Comparison of ENCODE assay signal across 8 mouse cellular contexts in genomic region chr7:101301881-101302456, GRCm38 (mm10). TPM values are rescaled to one million over a fixed set of nuclear protein-coding genes. Genes with fewer than 3 reads are reported as not detected.
DNase-seq lines count a peak whose midpoint lies in the region; ATAC-seq and TF ChIP-seq lines count a peak whose summit lies in the region.

Gene Atg16l2, minus strand, starts transcription at chr7:101302251.

- H3K9me3 ChIP-seq in forebrain, embryonic 10.5 days, result no peaks in the 10 kb centered on the region
- no peaks in the 10 kb centered on the region for H3K9me3 ChIP-seq in heart, embryonic 15.5 days (replicated peaks)
- no peaks in the 10 kb centered on the region for H3K9me3 ChIP-seq in liver, embryonic 14.5 days (ENCODE audit: control insufficient read depth, low read length)
- no peaks in the 10 kb centered on the region for H3K9me3 ChIP-seq in neural tube, embryonic 11.5 days (ENCODE audit: control insufficient read depth, low read length)
- no peaks in the 10 kb centered on the region for H3K9me3 ChIP-seq in stomach, postnatal 0 days (ENCODE audit: control insufficient read depth, low read length)

- peak within 1 kb of the TSS; percentile 86 for H3K27ac ChIP-seq in forebrain, embryonic 10.5 days
- H3K27ac ChIP-seq in heart, embryonic 15.5 days, result peak within 1 kb of the TSS; percentile 90
- no peak within 1 kb of the TSS for H3K27ac ChIP-seq in liver, embryonic 14.5 days
- H3K27ac ChIP-seq in neural tube, embryonic 11.5 days (ENCODE audit: low read depth, low read length), result no peak within 1 kb of the TSS
- peak within 1 kb of the TSS; percentile 74 for H3K27ac ChIP-seq in stomach, postnatal 0 days (replicated peaks)

- peak within 1 kb of the TSS; percentile 92 for H3K4me2 ChIP-seq in heart, embryonic 15.5 days
- H3K4me2 ChIP-seq in liver, embryonic 14.5 days (ENCODE audit: low read depth), result peak within 1 kb of the TSS; percentile 79
- peak within 1 kb of the TSS; percentile 86 for H3K4me2 ChIP-seq in neural tube, embryonic 11.5 days (ENCODE audit: low read depth)
- H3K4me2 ChIP-seq in stomach, postnatal 0 days (replicated peaks; ENCODE audit: low read depth), result peak within 1 kb of the TSS; percentile 69

- WGBS in forebrain, embryonic 10.5 days, result under 1% methylated on average over 39 of the region's 39 CpGs
- WGBS in heart, embryonic 15.5 days, result under 1% methylated on average over 39 of the region's 39 CpGs
- WGBS in liver, embryonic 14.5 days (ENCODE audit: insufficient replicate concordance), result under 1% methylated on average over 39 of the region's 39 CpGs
- WGBS in neural tube, embryonic 11.5 days, result under 1% methylated on average over 34 of the region's 39 CpGs
- WGBS in stomach, postnatal 0 days, result under 1% methylated on average over 38 of the region's 39 CpGs

- peak within 1 kb of the TSS; percentile 87 for H3K9ac ChIP-seq in heart, embryonic 15.5 days
- peak within 1 kb of the TSS; percentile 52 for H3K9ac ChIP-seq in liver, embryonic 14.5 days (replicated peaks)
- peak within 1 kb of the TSS; percentile 45 for H3K9ac ChIP-seq in neural tube, embryonic 11.5 days (ENCODE audit: low read length)
- peak within 1 kb of the TSS; percentile 68 for H3K9ac ChIP-seq in stomach, postnatal 0 days (ENCODE audit: low read length)

- no peaks in the 10 kb centered on the region for H3K36me3 ChIP-seq in forebrain, embryonic 10.5 days (replicated peaks)
- H3K36me3 ChIP-seq in heart, embryonic 15.5 days, result no peaks in the 10 kb centered on the region
- H3K36me3 ChIP-seq in liver, embryonic 14.5 days (replicated peaks; ENCODE audit: control insufficient read depth, insufficient read depth, low read depth), result no peaks in the 10 kb centered on the region
- no peaks in the 10 kb centered on the region for H3K36me3 ChIP-seq in neural tube, embryonic 11.5 days (ENCODE audit: control insufficient read depth, insufficient read depth, low read length)
- H3K36me3 ChIP-seq in stomach, postnatal 0 days (ENCODE audit: control insufficient read depth, insufficient read depth, low read length), result no peaks in the 10 kb centered on the region

- peaks cover 41% of the 10 kb centered on the region for H3K27me3 ChIP-seq in forebrain, embryonic 10.5 days (ENCODE audit: poor library complexity, severe bottlenecking)
- H3K27me3 ChIP-seq in heart, embryonic 15.5 days, result 0 out of 2 replicates have a peak, but pooled peaks cover 6% of the 10 kb centered on the region
- peaks cover 9% of the 10 kb centered on the region for H3K27me3 ChIP-seq in liver, embryonic 14.5 days (ENCODE audit: control insufficient read depth, insufficient read depth, low read length)
- H3K27me3 ChIP-seq in neural tube, embryonic 11.5 days (ENCODE audit: control insufficient read depth, insufficient read depth, low read length), result peaks cover 5% of the 10 kb centered on the region; the same call in 1 of the 2 replicates
- no peaks in the 10 kb centered on the region for H3K27me3 ChIP-seq in stomach, postnatal 0 days (ENCODE audit: control insufficient read depth, insufficient read depth, low read length)

- peak; percentile 98 for DNase-seq in CD8-positive naive resting alpha-beta T cell, adult 2 months (ENCODE audit: low read depth in 2 of 2, low spot score in 2 of 2)
- peak; percentile 88 for DNase-seq in c-Kit-positive CD71-negative TER-119-negative erythroid progenitor cells, embryonic 14.5 days (ENCODE audit: low read depth)
- DNase-seq in forebrain, embryonic 10.5 days (ENCODE audit: extremely low spot score, low spot score), result peak; percentile 93
- peak; percentile 92 to 97 for DNase-seq in kidney, postnatal 25 days
- DNase-seq in liver, embryonic 14.5 days (ENCODE audit: low read depth in 3 of 3, low spot score in 3 of 3), result peak; percentile 66 to 85 (median 73)
- DNase-seq in neural tube, embryonic 11.5 days (ENCODE audit: low spot score), result peak; percentile 95
- DNase-seq in stomach, postnatal 0 days (ENCODE audit: low spot score), result peak; percentile 97

- peaks cover 27% of the 10 kb centered on the region for H3K4me1 ChIP-seq in forebrain, embryonic 10.5 days
- peaks cover 29% of the 10 kb centered on the region for H3K4me1 ChIP-seq in heart, embryonic 15.5 days (replicated peaks)
- peaks cover 0 to 9% of the 10 kb centered on the region in 2 experiments; a peak in 2 of 4 replicates for H3K4me1 ChIP-seq in liver, embryonic 14.5 days (replicated peaks; ENCODE audit: control insufficient read depth in 2 of 2, insufficient read depth in 2 of 2, low read length in 1 of 2)
- peaks cover 5% of the 10 kb centered on the region for H3K4me1 ChIP-seq in neural tube, embryonic 11.5 days (ENCODE audit: control insufficient read depth, insufficient read depth, low read length)
- H3K4me1 ChIP-seq in stomach, postnatal 0 days (replicated peaks; ENCODE audit: control insufficient read depth, insufficient read depth), result no peaks in the 10 kb centered on the region; the same call in 1 of the 2 replicates

- peak within 1 kb of the TSS; percentile 78 for H3K4me3 ChIP-seq in forebrain, embryonic 10.5 days
- H3K4me3 ChIP-seq in heart, embryonic 15.5 days, result peak within 1 kb of the TSS; percentile 81
- peak within 1 kb of the TSS; percentile 45 to 63 for H3K4me3 ChIP-seq in liver, embryonic 14.5 days (ENCODE audit: insufficient read depth in 1 of 2, low read depth in 2 of 2, low read length in 2 of 2)
- H3K4me3 ChIP-seq in neural tube, embryonic 11.5 days (ENCODE audit: low read depth, low read length), result peak within 1 kb of the TSS; percentile 55
- peak within 1 kb of the TSS; percentile 72 for H3K4me3 ChIP-seq in stomach, postnatal 0 days (ENCODE audit: low read depth, low read length)

- TF ChIP-seq EP300 in liver, embryonic 14.5 days (IDR thresholded peaks at IDR 0.05; ENCODE audit: low read depth), result no peak
- TF ChIP-seq EP300 in stomach, postnatal 0 days (optimal IDR thresholded peaks at IDR 0.05), result peak; percentile 79

- ATAC-seq in heart, embryonic 15.5 days (replicated peaks; ENCODE audit: insufficient number of reproducible peaks, insufficient read depth, low FRiP score, low read depth), result peak; percentile 97
- ATAC-seq in liver, embryonic 14.5 days (ENCODE audit: insufficient read depth), result peak; percentile 84
- ATAC-seq in neural tube, embryonic 11.5 days (ENCODE audit: insufficient read depth, low FRiP score, low TSS enrichment), result peak; percentile 96
- ATAC-seq in stomach, postnatal 0 days (ENCODE audit: low FRiP score, low TSS enrichment), result peak; percentile 98

- peak; percentile 34 for TF ChIP-seq CTCF in liver, embryonic 14.5 days (IDR thresholded peaks at IDR 0.05; ENCODE audit: low read depth)
- peak; percentile 68 for TF ChIP-seq CTCF in stomach, postnatal 0 days (IDR thresholded peaks at IDR 0.05; ENCODE audit: low read depth)

RNA-seq across cellular contexts. Expression of gene Atg16l2, which starts in this region (rescaled TPM):
- polyA plus RNA-seq in forebrain, embryonic 10.5 days (2016; fragmentation: Nextera tagmentation; extraction: Ambion mirVana), result 18.4 and 25.9 TPM in 2 replicates
- polyA plus RNA-seq in heart, embryonic 15.5 days (2015; fragmentation: Nextera tagmentation; extraction: Ambion mirVana), result 28.1 and 30.5 TPM in 2 replicates
- 3.1 and 3.5 TPM in 2 replicates for polyA plus RNA-seq in liver, embryonic 14.5 days (2012; rRNA removed)
- polyA plus RNA-seq in liver, embryonic 14.5 days (2014; fragmentation: Nextera tagmentation; extraction: Ambion mirVana), result 1.3 and 1.8 TPM in 2 replicates
- polyA plus RNA-seq in neural tube, embryonic 11.5 days (2014; fragmentation: Nextera tagmentation; extraction: Ambion mirVana), result 7.2 and 9.5 TPM in 2 replicates
- 6.0 and 7.1 TPM in 2 replicates for polyA plus RNA-seq in stomach, postnatal 0 days (2015; fragmentation: Nextera tagmentation; extraction: Ambion mirVana)

Comparison
In these comparisons a context has a peak if more than half of its experiments do, and no peak if none do; other contexts are left out.
1. H3K27ac ChIP-seq: peak in forebrain, embryonic 10.5 days (single experiment), heart, embryonic 15.5 days (single experiment) and stomach, postnatal 0 days (single experiment); none in liver, embryonic 14.5 days (single experiment) and neural tube, embryonic 11.5 days (single experiment).
2. Peak in every context shown above with its lines, with median percentiles within 50 percentile points of each other: DNase-seq, H3K4me3 ChIP-seq, ATAC-seq, H3K4me2 ChIP-seq and H3K9ac ChIP-seq.